Mouse (Mus musculus) hindbrain, embryonic 15.5 days (tissue): ENCODE results near the gene Foxc2. TPM values are rescaled to one million over a fixed set of nuclear protein-coding genes. Genes with fewer than 3 reads are reported as not detected.

Source experiments
- ATAC-seq: fragments of 200-750 bp; cut with Nextera tagmentation; 2 replicates; pipeline ENCODE4 v1.8.0; 2017; ENCODE audit warnings: low read depth, moderate number of reproducible peaks, moderate TSS enrichment; ENCODE audit not compliant: low FRiP score
- H3K27ac ChIP-seq: fragments of 300-500 bp; sonication (generic); replicated peaks from 2 replicates; pipeline ENCODE4 v1.5.1; 2015; ENCODE audit warnings: mild to moderate bottlenecking, inconsistent platforms
- H3K27me3 ChIP-seq: fragments of 300-500 bp; sonication (generic); 2 replicates; pipeline ENCODE4 v1.6.1; 2015; ENCODE audit warnings: control low read depth, inconsistent platforms
- H3K36me3 ChIP-seq: fragments of 300-500 bp; sonication (generic); 2 replicates; pipeline ENCODE4 v1.6.1; 2015; ENCODE audit warnings: control low read depth, inconsistent platforms
- H3K4me1 ChIP-seq: fragments of 300-500 bp; sonication (generic); replicated peaks from 2 replicates; pipeline ENCODE4 v1.6.1; 2015; ENCODE audit warnings: control low read depth, inconsistent platforms
- H3K4me2 ChIP-seq: fragments of 300-500 bp; sonication (generic); 2 replicates; pipeline ENCODE4 v1.6.1; 2015; ENCODE audit warnings: moderate library complexity, mild to moderate bottlenecking, inconsistent platforms
- H3K4me3 ChIP-seq: fragments of 300-500 bp; sonication (generic); 2 replicates; pipeline ENCODE4 v1.5.1; 2015; ENCODE audit warnings: mild to moderate bottlenecking, inconsistent platforms
- H3K9ac ChIP-seq: fragments of 300-500 bp; sonication (generic); 2 replicates; pipeline ENCODE4 v1.6.1; 2015; ENCODE audit warnings: inconsistent platforms
- H3K9me3 ChIP-seq: fragments of 300-500 bp; sonication (generic); 2 replicates; pipeline ENCODE4 v1.6.1; 2016; ENCODE audit warnings: control low read depth, inconsistent platforms
- WGBS: fragments of 180-500 bp; shearing (Covaris S2); methylation state at CpG from one replicate; pipeline ENCODE4 v1.1.7; 2015; 5-methylcytosine and 5-hydroxymethylcytosine counted together
- polyA plus RNA-seq: library from polyadenylated mRNA; unstranded; fragments of >200 nt; fragmentation: Nextera tagmentation; extraction: Ambion mirVana; gene quantifications from 2 replicates; pipeline ENCODE4 v1.2.1, GENCODE M21; 2015

Gene Foxc2
- polyA plus RNA-seq, 1 experiment from 2014 or later = 4.1 TPM

- H3K4me2 ChIP-seq = 0 out of 2 replicates have a peak overlapping the region, but pooled peaks have one; percentile 14
- peak; percentile 35; the same call in 1 of the 2 replicates for ATAC-seq
- no peaks in the 10 kb centered on the region for H3K9me3 ChIP-seq
- H3K27me3 ChIP-seq = peaks cover 68% of the 10 kb centered on the region
- WGBS = under 1% methylated on average over 21 of the region's 21 CpGs
- no peak overlapping the region for H3K9ac ChIP-seq
- no peak overlapping the region for H3K27ac ChIP-seq
- no peaks in the 10 kb centered on the region for H3K36me3 ChIP-seq
- H3K4me3 ChIP-seq = no peak overlapping the region
- peaks cover 17% of the 10 kb centered on the region for H3K4me1 ChIP-seq
Observed at GRCm38 (mm10) chr8:121113261-121113660, 2.7 kb upstream of the Foxc2 start.

GRCm38 (mm10) chr8:121115136-121115535, 835 bp upstream of the Foxc2 start:
- no peak overlapping the region for H3K9ac ChIP-seq
- ATAC-seq = no peak
- peaks cover 15% of the 10 kb centered on the region for H3K4me1 ChIP-seq
- no peak overlapping the region for H3K4me2 ChIP-seq
- no peak overlapping the region for H3K4me3 ChIP-seq
- peaks cover 83% of the 10 kb centered on the region for H3K27me3 ChIP-seq
- no peaks in the 10 kb centered on the region for H3K36me3 ChIP-seq
- under 1% methylated on average over 24 of the region's 25 CpGs for WGBS
- H3K27ac ChIP-seq = no peak overlapping the region
- no peaks in the 10 kb centered on the region for H3K9me3 ChIP-seq

- under 1% methylated on average over 55 of the region's 55 CpGs for WGBS
- peaks cover 15% of the 10 kb centered on the region for H3K4me1 ChIP-seq
- 0 out of 2 replicates have a peak overlapping the region, but pooled peaks have one; percentile 4 for H3K27ac ChIP-seq
- no peak overlapping the region; the same call in 1 of the 2 replicates for H3K9ac ChIP-seq
- peaks cover 87% of the 10 kb centered on the region for H3K27me3 ChIP-seq
- peak overlapping the region; percentile 34 for H3K4me3 ChIP-seq
- H3K9me3 ChIP-seq = no peaks in the 10 kb centered on the region
- peak overlapping the region; percentile 56 for H3K4me2 ChIP-seq
- ATAC-seq = peak; percentile 47; the same call in 1 of the 2 replicates
- H3K36me3 ChIP-seq = no peaks in the 10 kb centered on the region
Observed at GRCm38 (mm10) chr8:121116591-121117185, 717 bp downstream of the Foxc2 start.

- H3K9ac ChIP-seq = no peak overlapping the region
- under 1% methylated on average over 60 of the region's 62 CpGs for WGBS
- no peak for ATAC-seq
Observed at GRCm38 (mm10) chr8:121117186-121117651, 1.2 kb downstream of the Foxc2 start.

GRCm38 (mm10) chr8:121117906-121118305, 1.9 kb downstream of the Foxc2 start:
- under 1% methylated on average over 28 of the region's 28 CpGs for WGBS
- no peaks in the 10 kb centered on the region for H3K9me3 ChIP-seq
- no peak overlapping the region for H3K27ac ChIP-seq
- no peak overlapping the region for H3K9ac ChIP-seq
- H3K36me3 ChIP-seq = no peaks in the 10 kb centered on the region
- H3K27me3 ChIP-seq = peaks cover 87% of the 10 kb centered on the region
- H3K4me3 ChIP-seq = peak overlapping the region; percentile 34
- H3K4me1 ChIP-seq = peaks cover 15% of the 10 kb centered on the region
- no peak for ATAC-seq
- H3K4me2 ChIP-seq = 0 out of 2 replicates have a peak overlapping the region, but pooled peaks have one; percentile 56

More at GRCm38 (mm10) chr8:121117186-121117651, 1.2 kb downstream of the Foxc2 start:
- Histone ChIP-seq H3K36me3 (no peaks in the 10 kb centered on the region), H3K4me3 (peak overlapping the region; percentile 34), H3K4me1 (peaks cover 15% of the 10 kb centered on the region), H3K27me3 (peaks cover 87% of the 10 kb centered on the region), H3K9me3 (no peaks in the 10 kb centered on the region), H3K27ac (no peak overlapping the region), H3K4me2 (peak overlapping the region; percentile 56)

GRCm38 (mm10) chr8:121118634-121119420, 2.9 kb downstream of the Foxc2 start:
- no peak for ATAC-seq
- Histone ChIP-seq H3K4me2 (no peak overlapping the region), H3K9me3 (no peaks in the 10 kb centered on the region), H3K36me3 (no peaks in the 10 kb centered on the region), H3K4me3 (peak overlapping the region; percentile 0; the same call in 1 of the 2 replicates), H3K4me1 (peaks cover 15% of the 10 kb centered on the region), H3K9ac (no peak overlapping the region), H3K27ac (no peak overlapping the region), H3K27me3 (peaks cover 90% of the 10 kb centered on the region)
- 4% methylated on average over 18 of the region's 18 CpGs for WGBS

- ATAC-seq = no peak
- WGBS = 8% methylated on average over 12 of the region's 12 CpGs
- 0 out of 2 replicates have a peak overlapping the region, but pooled peaks have one; percentile 0 for H3K4me3 ChIP-seq
- H3K9me3 ChIP-seq = no peaks in the 10 kb centered on the region
- peaks cover 15% of the 10 kb centered on the region for H3K4me1 ChIP-seq
- no peak overlapping the region for H3K4me2 ChIP-seq
- no peak overlapping the region for H3K9ac ChIP-seq
- H3K27me3 ChIP-seq = peaks cover 91% of the 10 kb centered on the region
- no peaks in the 10 kb centered on the region for H3K36me3 ChIP-seq
- H3K27ac ChIP-seq = no peak overlapping the region
Observed at GRCm38 (mm10) chr8:121119635-121120455, 3.9 kb downstream of the Foxc2 start.

GRCm38 (mm10) chr8:121120456-121121419, 4.8 kb downstream of the Foxc2 start:
- H3K4me2 ChIP-seq = no peak overlapping the region
- H3K36me3 ChIP-seq = no peaks in the 10 kb centered on the region
- no peak overlapping the region for H3K27ac ChIP-seq
- peaks cover 20% of the 10 kb centered on the region for H3K4me1 ChIP-seq
- H3K4me3 ChIP-seq = no peak overlapping the region
- no peak for ATAC-seq
- 6% methylated on average over 17 of the region's 17 CpGs for WGBS
- peaks cover 92% of the 10 kb centered on the region for H3K27me3 ChIP-seq
- H3K9ac ChIP-seq = no peak overlapping the region
- H3K9me3 ChIP-seq = no peaks in the 10 kb centered on the region

- peaks cover 14% of the 10 kb centered on the region for H3K4me1 ChIP-seq
- peaks cover 93% of the 10 kb centered on the region for H3K27me3 ChIP-seq
- no peak overlapping the region for H3K4me2 ChIP-seq
- no peak overlapping the region for H3K4me3 ChIP-seq
- H3K36me3 ChIP-seq = no peaks in the 10 kb centered on the region
- no peak for ATAC-seq
- no peaks in the 10 kb centered on the region for H3K9me3 ChIP-seq
- WGBS = 8% methylated on average over 8 of the region's 8 CpGs
- no peak overlapping the region for H3K27ac ChIP-seq
- H3K9ac ChIP-seq = no peak overlapping the region
Observed at GRCm38 (mm10) chr8:121121704-121122103, 5.7 kb downstream of the Foxc2 start.

GRCm38 (mm10) chr8:121122368-121122767, 6.4 kb downstream of the Foxc2 start:
- H3K9me3 ChIP-seq = no peaks in the 10 kb centered on the region
- no peak for ATAC-seq
- no peaks in the 10 kb centered on the region for H3K36me3 ChIP-seq
- WGBS = 10% methylated on average over 7 of the region's 7 CpGs
- H3K27me3 ChIP-seq = peaks cover 93% of the 10 kb centered on the region
- no peak overlapping the region for H3K4me2 ChIP-seq
- H3K9ac ChIP-seq = no peak overlapping the region
- no peak overlapping the region for H3K4me3 ChIP-seq
- H3K4me1 ChIP-seq = peaks cover 10% of the 10 kb centered on the region
- no peak overlapping the region for H3K27ac ChIP-seq

- 32% methylated on average over 2 of the region's 2 CpGs for WGBS
- Histone ChIP-seq H3K4me3 (no peak overlapping the region), H3K27me3 (peaks cover 94% of the 10 kb centered on the region), H3K36me3 (no peaks in the 10 kb centered on the region), H3K27ac (no peak overlapping the region), H3K4me2 (no peak overlapping the region), H3K4me1 (peaks cover 12% of the 10 kb centered on the region), H3K9me3 (no peaks in the 10 kb centered on the region), H3K9ac (no peak overlapping the region)
- ATAC-seq = no peak
Observed at GRCm38 (mm10) chr8:121123113-121123512, 7.1 kb downstream of the Foxc2 start.
